Mouse (Mus musculus) brain, adult 2 months (tissue): ENCODE measurements around the gene Ctdspl.

ENCODE experiments used
- DNase-seq: peaks from one replicate; pipeline ENCODE4 v3.0.0; 2011; ENCODE audit warnings: low read depth, low spot score

Ctdspl gene

DNA sequence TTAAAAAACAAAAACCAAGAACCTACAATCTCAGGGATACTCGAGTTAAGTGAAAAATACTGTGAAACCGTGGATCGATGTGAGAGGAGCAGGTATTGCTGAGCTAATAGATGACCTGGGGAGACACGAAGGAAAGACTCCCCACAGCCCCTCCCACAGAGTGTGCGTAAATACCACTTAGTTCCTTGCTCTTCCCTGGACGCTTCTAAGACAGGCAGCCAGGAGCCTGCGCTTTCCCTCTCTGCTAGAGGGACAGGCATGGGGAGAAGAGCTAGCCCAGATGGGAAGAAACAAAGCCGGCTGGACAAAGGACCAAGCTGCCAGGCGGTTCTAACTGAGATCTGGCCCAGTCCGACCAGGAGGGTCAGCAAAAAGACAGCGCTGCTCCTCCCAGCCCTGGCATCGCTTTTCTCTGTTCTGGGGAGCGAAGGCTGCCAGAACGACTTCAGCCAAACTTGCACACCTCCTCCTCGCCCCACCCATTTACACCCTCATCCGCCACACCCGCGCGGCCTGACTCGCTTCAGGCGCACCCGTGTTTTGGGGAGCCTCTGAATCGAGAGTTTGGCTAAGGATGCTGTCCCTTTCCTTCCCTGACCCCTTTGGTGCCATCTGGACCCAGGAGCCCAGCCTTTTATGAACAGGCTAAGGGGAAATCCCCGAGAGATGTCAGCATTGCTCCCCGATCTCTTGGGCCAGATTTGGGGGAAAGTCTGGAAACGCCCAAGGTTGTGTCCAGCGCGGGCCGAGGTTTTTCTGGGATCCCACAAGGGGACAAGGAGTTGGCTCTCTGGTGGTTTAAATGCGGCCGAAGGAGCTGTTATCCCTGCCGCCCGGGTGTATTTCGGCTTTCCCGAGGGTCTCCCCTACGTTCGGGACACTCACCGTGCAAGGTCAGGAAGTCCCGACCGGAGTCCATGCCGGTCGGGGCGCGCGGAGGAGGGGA lies 166.5 kb downstream of the Ctdspl start:
- DNase-seq: peak; percentile 63
